Mouse (Mus musculus) megakaryocyte progenitor cell, adult 5-6 weeks (primary cell): ENCODE results near the gene Tbrg4. TPM values are rescaled to one million over a fixed set of nuclear protein-coding genes. Genes with fewer than 3 reads are reported as not detected.

Experiments used
- total RNA-seq, 2 experiments: library from RNA; stranded (forward) in 1 of 2; stranded (reverse) in 1 of 2; fragments of 157-497, 149-512 nt in 1 of 2; fragments of 200-1000 nt in 1 of 2; gene quantifications; 2 replicates each; pipeline versions ENCODE4 v1.2.3 to v1.2.4; 2015 to 2017

Gene Tbrg4
- total RNA-seq, 2 experiments from 2014 or later, result 46.2 to 52.1 TPM

Other genes with a start within 250 kb of the Tbrg4 start
- 40.9 and 42.0 TPM in 2 replicates for gene Zmiz2, start 237.0 kb downstream of the Tbrg4 start, total RNA-seq (2015)
- gene Zmiz2, start 237.0 kb downstream of the Tbrg4 start, total RNA-seq (2017), result 8.2 and 11.9 TPM in 2 replicates
- 5,512 and 5,729 TPM in 2 replicates for gene Ppia, start 210.6 kb downstream of the Tbrg4 start, total RNA-seq (2015)
- gene Ppia, start 210.6 kb downstream of the Tbrg4 start, total RNA-seq (2017), result 1,825 and 2,581 TPM in 2 replicates
- gene H2afv, start 181.6 kb downstream of the Tbrg4 start, total RNA-seq (2015), result 174 and 176 TPM in 2 replicates
- 134 and 144 TPM in 2 replicates for gene H2afv, start 181.6 kb downstream of the Tbrg4 start, total RNA-seq (2017)
- 51.3 and 53.0 TPM in 2 replicates for gene Purb, start 150.2 kb downstream of the Tbrg4 start, total RNA-seq (2015)
- 38.3 and 40.5 TPM in 2 replicates for gene Purb, start 150.2 kb downstream of the Tbrg4 start, total RNA-seq (2017)
- 39.1 and 43.8 TPM in 2 replicates for gene Myo1g, start 105.1 kb downstream of the Tbrg4 start, total RNA-seq (2015)
- gene Myo1g, start 105.1 kb downstream of the Tbrg4 start, total RNA-seq (2017), result 47.1 and 49.6 TPM in 2 replicates
- gene Ccm2, start 79.2 kb downstream of the Tbrg4 start, total RNA-seq (2015), result 18.3 and 22.7 TPM in 2 replicates
- gene Ccm2, start 79.2 kb downstream of the Tbrg4 start, total RNA-seq (2017), result 43.6 TPM in 2 replicates
- not detected in 2 replicates for gene Nacad, start 20.0 kb downstream of the Tbrg4 start, total RNA-seq (2015)
- not detected in 2 replicates for gene Nacad, start 20.0 kb downstream of the Tbrg4 start, total RNA-seq (2017)
- gene Wap, start 12.6 kb upstream of the Tbrg4 start, total RNA-seq (2015), result not detected in 2 replicates
- gene Wap, start 12.6 kb upstream of the Tbrg4 start, total RNA-seq (2017), result not detected in 2 replicates
- not detected in 2 replicates for gene Ramp3, start 32.5 kb upstream of the Tbrg4 start, total RNA-seq (2015)
- gene Ramp3, start 32.5 kb upstream of the Tbrg4 start, total RNA-seq (2017), result not detected in 2 replicates
- gene Gm11983, start 211.6 kb upstream of the Tbrg4 start, total RNA-seq (2015), result not detected in 2 replicates
- not detected in 2 replicates for gene Gm11983, start 211.6 kb upstream of the Tbrg4 start, total RNA-seq (2017)